Mouse (Mus musculus) kidney, adult 9 months (tissue): ENCODE data around the gene Prss40.
"Not testable (repeated sequence)": the region's sequence is repeated elsewhere in the genome, so short reads cannot be mapped to it uniquely, and the experiment has no call there.

Experiments
- DNase-seq: peaks from one replicate; pipeline ENCODE4 v3.0.0; 2022

Gene Prss40

GRCm38 (mm10) chr1:34534574-34534973, 26.2 kb downstream of the Prss40 start:
- not testable (repeated sequence) for DNase-seq

GRCm38 (mm10) chr1:34523647-34524046, 37.1 kb downstream of the Prss40 start:
- no peak for DNase-seq

GRCm38 (mm10) chr1:34522850-34523244, 37.9 kb downstream of the Prss40 start:
- no peak for DNase-seq

GRCm38 (mm10) chr1:34522205-34522849, 38.4 kb downstream of the Prss40 start:
- DNase-seq, result no peak

- DNase-seq, result no peak
Measured at GRCm38 (mm10) chr1:34518259-34518658, 42.5 kb downstream of the Prss40 start.

GRCm38 (mm10) chr1:34517797-34518196, 42.9 kb downstream of the Prss40 start:
- DNase-seq, result not testable (repeated sequence)

GRCm38 (mm10) chr1:34517297-34517696, 43.4 kb downstream of the Prss40 start:
- not testable (repeated sequence) for DNase-seq

GRCm38 (mm10) chr1:34516595-34516994, 44.1 kb downstream of the Prss40 start:
- no peak for DNase-seq

GRCm38 (mm10) chr1:34513068-34513467, 47.7 kb downstream of the Prss40 start:
- no peak for DNase-seq

GRCm38 (mm10) chr1:34511027-34511426, 49.7 kb downstream of the Prss40 start:
- DNase-seq, result peak; percentile 9

- DNase-seq, result peak; percentile 2
Measured at GRCm38 (mm10) chr1:34510575-34510981, 50.2 kb downstream of the Prss40 start.

GRCm38 (mm10) chr1:34507986-34508385, 52.8 kb downstream of the Prss40 start:
- DNase-seq, result no peak

GRCm38 (mm10) chr1:34505970-34506551, 54.7 kb downstream of the Prss40 start:
- DNase-seq, result no peak

- no peak for DNase-seq
Measured at GRCm38 (mm10) chr1:34505307-34505706, 55.4 kb downstream of the Prss40 start.

GRCm38 (mm10) chr1:34502991-34503390, 57.8 kb downstream of the Prss40 start:
- DNase-seq, result no peak
